Mouse (Mus musculus) large intestine, adult 2 months (tissue): ENCODE measurements around the gene 2410004B18Rik. TPM values are rescaled to one million over a fixed set of nuclear protein-coding genes. Genes with fewer than 3 reads are reported as not detected.
"Not testable (repeated sequence)": the region's sequence is repeated elsewhere in the genome, so short reads cannot be mapped to it uniquely, and the experiment has no call there.

ENCODE experiments used
- DNase-seq: peaks from one replicate; pipeline ENCODE4 v3.0.0-alpha.2; 2012; ENCODE audit warnings: low read depth, low spot score
- WGBS: fragments of 180-500 bp; shearing (Covaris S2); methylation state at CpG from one replicate; pipeline ENCODE4 v1.1.7; 2018; 5-methylcytosine and 5-hydroxymethylcytosine counted together
- polyA plus RNA-seq: library from polyadenylated mRNA; depleted of rRNA; stranded (reverse); fragments of >200 nt; gene quantifications from 2 replicates; pipeline ENCODE4 v1.2.3, GENCODE M21; 2012; rRNA removed

2410004B18Rik gene
- 10.9 and 14.2 TPM in 2 replicates for polyA plus RNA-seq

DNA sequence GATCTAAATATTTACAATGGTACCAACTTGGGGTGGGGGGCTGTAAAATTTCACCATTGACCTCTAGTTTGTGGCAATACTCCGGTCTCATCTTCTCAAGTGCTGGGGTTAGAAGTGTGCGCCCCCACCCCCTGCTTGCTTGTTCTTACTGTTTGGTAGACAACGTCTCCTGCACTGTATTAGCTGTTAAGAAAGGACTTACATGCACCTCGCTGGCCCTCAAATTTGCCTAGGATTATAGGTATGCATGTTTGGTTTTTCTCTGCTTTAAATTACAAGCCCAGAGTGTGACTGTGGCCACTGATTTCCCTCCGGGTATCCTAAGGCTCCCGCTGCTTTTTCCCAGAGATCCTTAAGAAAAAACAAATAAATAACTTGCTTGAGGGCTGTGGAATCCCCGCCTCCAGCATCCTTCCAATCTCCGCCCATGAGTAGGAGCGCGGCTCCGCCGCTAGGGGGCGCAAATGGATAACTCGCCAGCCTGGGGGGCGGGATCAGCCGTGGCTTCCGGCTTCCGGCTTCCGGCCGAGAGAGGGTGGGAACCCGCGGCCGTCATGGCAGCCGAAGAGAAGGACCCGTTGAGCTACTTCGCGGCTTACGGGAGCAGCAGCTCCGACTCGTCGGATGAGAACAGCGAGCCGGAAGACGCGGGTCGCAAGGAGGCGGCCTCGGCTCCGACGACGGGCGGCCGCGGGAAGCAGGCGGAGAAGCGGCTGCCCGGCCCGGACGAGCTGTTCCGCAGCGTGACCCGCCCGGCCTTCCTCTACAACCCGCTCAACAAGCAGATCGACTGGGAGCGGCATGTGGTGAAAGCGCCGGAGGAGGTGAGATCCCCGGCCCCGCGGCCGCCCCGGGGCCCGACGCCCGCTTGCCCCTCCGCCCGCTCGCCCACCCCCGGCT lies at the start of gene 2410004B18Rik:
TSS of gene 2410004B18Rik (plus strand) at position 510 of the 900 bp plus-strand sequence.
- DNase-seq: no peak
- 1% methylated on average over 70 of the region's 70 CpGs for WGBS

DNA sequence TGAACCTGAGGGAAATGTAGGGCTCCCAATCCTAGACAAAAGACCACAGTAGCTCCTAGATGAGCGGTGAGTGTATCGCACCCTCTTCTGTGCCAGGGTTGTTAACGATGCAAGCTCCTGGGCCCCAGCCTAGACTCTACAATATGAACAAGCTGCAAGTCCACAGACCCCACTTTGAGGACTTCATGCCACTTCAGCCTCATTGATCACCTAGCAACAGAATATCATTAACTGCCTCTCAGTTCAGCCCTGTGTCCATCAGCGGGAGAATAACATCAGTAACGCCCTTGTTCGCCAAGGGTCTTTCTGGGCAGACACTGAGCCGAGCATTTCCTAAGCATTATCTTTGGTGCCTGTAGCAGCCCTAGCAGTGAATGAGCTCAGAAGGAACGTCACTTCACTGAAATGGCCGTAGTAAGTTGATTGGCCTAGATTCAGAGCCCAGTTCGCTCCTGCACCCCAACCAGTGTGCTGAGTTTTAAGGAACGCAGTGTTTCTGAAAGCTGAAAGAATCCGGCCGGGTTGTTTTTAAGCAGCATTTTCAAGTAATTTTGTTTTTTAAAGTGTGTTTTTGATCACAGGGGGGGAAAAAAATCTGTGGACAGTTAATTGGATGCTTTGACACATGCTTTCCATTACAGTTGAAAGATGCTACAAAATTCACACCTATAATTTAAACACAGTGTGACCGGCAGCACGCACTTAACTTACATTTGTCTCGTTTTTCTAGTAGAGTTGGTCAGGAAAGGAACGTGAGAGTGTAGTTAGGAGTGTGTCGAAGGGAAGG lies 47.3 kb upstream of the 2410004B18Rik start:
- 93% methylated on average over 18 of the region's 18 CpGs for WGBS
- DNase-seq: no peak

DNA sequence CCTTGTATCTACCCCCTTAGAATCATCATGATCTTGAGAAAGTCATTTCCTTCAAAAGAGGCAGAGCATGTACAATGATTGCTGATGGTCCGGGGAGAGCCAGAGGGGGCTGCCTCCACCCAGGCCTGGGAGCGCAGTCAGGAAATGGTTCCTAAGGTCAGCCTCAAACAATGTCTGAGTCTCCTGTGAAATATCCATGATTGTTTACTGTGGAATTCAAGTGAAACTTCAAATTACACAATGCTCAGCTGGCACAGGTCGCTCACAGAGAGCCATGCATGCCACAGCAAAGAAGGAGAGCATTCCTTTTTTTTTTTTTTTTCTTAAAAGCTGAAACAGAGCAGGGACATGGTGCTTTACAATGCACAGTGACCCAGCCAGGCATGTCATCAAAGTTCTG lies 45.4 kb upstream of the 2410004B18Rik start:
- 75% methylated on average over 3 of the region's 3 CpGs for WGBS
- no peak for DNase-seq

DNA sequence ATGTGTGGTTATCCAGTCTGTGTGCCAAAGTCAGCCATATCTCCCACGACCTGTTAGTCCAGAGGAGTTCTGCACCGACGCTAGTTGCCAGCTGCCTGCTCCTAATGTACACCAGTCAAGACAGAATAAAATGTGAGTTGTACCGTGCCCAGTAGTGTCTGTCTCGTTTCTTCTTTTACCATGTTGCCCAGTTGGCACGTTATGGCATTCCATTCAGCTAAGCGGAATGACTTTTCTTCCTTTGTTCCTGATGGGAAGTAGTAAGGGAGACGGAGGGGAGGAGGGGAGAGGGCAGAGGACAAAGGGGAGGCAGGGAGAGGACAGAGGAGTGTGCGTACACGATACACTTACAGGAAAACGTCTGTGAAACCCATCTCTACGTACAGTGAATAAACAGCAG lies 43.7 kb upstream of the 2410004B18Rik start:
- DNase-seq: no peak
- 81% methylated on average over 12 of the region's 12 CpGs for WGBS

DNA sequence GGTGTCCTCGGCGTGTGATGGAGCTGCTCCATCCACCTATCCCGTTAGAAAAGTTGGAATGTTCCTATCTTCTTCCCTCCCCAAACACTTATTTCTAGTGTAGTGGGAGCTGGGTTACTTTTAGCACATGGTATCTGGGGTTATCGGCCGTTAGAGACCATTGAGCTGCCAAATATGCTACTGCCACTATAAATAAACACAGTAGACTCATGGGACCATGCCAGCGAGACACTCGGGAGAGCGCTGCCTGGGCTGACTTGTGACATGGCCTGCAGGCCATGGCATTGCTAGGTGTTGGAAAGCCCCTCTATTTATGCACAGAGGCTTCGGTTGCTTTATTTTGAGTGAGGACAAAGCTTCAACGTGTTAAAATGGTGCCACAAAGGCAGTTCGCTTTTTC lies 40.1 kb upstream of the 2410004B18Rik start:
- no peak for DNase-seq

DNA sequence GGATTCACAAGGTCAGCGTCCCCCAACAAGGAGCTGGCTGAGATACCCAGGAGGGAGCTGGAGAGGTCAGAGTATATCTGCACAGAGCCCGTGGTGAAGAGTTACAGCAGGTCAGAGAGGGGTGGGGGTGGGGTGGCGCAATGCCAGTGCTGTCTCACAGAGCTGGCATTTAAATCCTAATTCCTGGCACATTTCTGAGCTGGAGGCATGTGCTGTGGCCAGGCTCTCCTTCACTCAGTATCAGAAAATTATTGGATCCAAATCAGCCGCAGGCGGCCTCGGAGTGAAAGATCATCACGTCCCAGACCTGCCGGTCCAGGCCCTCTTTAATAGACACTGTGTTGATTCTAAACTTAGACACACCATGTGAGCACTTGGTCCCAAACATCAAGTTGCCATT lies 38.0 kb upstream of the 2410004B18Rik start:
- DNase-seq: no peak
- WGBS: 75% methylated on average over 8 of the region's 8 CpGs

More for the DNA sequence above, 40.1 kb upstream of the 2410004B18Rik start:
- 85% methylated on average over 11 of the region's 11 CpGs for WGBS

DNA sequence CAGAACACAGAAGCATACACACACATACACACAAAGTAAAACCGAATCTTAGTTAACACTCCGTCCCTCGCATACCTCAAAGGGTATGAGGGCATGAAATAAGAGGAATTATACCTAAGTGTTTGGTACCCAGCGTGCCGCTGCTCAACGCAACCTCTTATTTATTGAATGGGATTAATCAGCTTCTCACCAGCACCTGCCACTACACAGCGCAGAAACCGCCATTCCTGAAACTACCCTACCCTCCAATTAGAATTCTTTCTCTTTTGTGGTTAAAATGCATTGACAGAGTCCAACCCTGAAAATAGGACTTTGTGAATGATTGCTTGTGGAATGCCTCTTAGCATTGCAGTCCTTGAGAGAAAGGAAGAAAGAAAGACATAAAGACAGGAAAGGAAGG lies 34.3 kb upstream of the 2410004B18Rik start:
- WGBS: 89% methylated on average over 8 of the region's 8 CpGs

DNA sequence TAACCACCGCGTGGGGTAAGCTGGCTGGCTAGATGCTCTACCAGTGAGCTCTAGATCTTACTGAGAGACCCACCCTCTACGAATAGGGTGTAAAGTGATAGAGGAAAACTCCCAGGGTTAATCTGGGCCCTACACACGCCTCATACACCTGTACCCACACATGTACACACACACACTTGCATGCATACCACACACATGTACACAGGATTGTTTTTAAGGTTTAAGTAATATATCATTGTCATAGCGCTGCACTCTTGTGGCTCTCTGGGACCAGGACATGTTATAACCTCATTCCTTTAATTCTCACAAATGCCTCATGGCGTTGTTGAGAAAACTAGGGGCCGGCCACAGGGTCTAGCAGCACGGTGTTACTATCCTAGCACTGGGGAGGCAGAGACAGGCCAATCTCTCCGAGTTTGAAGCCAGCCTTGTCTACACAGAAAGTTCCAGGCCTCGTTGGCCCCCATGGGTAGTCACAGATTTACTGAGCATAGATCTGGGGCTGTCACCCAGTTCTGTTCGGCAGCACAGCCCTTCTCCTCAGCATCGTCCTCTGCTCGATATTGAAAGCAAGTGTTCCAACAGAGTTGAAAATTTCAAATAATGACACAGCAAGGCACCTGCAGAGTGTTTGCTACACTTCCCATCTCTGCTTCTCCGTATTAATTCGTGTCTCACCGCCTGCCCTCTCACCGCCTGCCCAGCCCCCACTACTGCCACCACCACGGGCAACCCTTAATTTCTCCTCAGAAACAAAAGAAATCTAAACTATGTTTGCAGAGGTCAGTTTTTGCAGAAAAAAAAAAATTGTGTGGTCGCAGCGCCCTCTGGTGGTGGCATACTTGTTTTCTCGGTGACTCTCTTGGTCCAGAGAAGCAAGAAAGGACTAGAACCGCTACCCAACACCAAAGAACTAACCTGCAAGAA lies 32.7 kb upstream of the 2410004B18Rik start:
- no peak for DNase-seq
- WGBS: 48% methylated on average over 22 of the region's 22 CpGs

More for the DNA sequence above, 34.3 kb upstream of the 2410004B18Rik start:
- no peak for DNase-seq

DNA sequence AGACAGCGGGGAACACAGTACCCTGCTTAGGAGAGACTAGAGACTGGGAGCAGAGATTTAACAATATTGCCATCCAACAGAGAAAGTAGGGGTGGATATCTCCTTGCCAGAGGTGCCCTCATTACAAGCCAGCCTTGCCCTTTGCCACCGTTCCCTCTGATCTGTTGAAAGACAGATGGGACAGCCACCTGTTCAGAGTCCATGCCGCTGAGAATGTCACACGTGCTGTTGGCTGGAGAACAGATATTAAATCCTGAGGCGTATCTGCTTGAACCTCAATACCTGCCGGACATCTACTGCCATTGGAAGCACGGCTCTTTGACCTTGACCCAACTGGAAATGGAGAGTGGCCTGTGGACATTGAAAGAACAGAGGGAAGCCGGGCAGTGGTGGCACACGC lies 31.2 kb upstream of the 2410004B18Rik start:
- WGBS: 73% methylated on average over 9 of the region's 9 CpGs

DNA sequence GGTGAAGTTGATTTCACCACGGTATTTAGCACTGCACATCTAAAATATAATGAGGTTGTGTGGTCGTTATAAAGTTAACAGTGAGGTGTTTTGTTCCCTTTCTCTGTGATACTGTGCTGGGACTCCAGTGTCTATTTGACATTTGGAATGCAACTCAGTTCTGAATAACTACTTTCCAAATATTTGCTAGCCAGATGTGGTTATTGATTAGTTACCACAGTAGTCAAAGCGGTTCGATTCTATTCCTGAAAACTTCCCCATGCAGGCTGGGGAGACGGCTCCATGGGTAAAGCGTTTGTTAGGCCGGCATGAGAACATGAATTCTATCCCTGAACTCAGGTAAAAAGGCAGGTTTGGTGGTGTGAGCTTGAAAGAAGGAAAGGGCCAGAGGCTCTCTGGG lies 25.3 kb upstream of the 2410004B18Rik start:
- DNase-seq: no peak
- WGBS: 85% methylated on average over 7 of the region's 7 CpGs

More for the DNA sequence above, 31.2 kb upstream of the 2410004B18Rik start:
- DNase-seq: no peak

DNA sequence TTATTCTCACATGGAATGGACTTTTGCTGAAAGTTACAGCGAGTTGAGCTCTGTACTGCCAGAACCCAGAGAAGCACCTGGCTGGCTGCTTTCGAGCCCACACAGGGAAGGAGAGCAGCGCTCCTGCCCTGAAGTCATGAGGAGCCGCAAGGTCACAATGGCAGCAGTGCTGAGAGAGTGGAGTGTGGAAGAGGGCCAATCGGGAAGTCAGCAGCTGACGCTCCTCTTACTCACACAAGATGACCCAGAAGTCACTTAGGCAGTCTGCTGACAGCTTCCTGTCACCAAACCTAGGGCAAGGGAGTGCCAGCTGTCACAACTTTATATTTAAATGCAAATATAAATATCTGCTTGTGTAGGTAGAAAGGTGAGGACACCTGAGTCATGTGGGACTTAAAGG lies 24.6 kb upstream of the 2410004B18Rik start:
- 55% methylated on average over 6 of the region's 6 CpGs for WGBS
- no peak for DNase-seq

DNA sequence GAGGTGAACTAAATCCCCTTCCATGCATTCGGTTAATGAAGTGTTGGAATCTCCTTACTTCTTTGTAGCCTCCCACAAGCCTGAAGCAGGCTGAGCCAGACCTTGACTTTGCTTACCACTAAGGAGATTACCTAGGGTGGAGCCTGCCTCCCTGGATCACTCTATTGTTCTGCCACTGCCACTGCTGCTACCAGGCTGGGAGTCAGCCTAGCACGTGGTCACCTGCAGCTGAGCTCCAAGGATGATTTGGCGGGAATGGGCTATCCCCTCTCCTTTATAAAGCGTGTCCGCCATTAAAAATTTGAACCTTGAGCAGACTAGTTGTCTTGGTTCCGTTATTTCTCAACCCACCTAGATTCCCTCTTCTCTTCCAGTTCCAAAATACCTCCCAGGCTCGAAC lies 23.9 kb upstream of the 2410004B18Rik start:
- DNase-seq: not testable (repeated sequence)
- 69% methylated on average over 7 of the region's 7 CpGs for WGBS

DNA sequence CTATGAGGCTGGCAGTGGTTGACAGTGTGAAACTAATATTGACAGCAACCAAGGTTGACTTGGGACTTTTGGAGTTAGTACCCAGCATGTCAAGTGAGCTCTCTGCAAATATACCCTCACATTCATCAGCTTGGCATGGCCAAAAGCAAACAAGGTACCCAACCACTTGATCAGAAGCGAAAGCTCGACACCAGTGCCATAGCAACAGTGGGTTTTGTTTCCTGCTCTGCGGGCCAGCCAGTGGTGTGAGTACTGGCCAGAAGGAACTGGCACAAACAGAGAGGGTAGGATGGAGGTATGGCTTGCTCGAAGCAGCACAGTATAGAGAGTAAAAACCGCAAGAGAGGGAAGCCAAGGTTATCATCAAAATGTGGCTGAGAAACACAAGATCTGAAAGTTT lies 21.4 kb upstream of the 2410004B18Rik start:
- 79% methylated on average over 5 of the region's 5 CpGs for WGBS
- DNase-seq: no peak

DNA sequence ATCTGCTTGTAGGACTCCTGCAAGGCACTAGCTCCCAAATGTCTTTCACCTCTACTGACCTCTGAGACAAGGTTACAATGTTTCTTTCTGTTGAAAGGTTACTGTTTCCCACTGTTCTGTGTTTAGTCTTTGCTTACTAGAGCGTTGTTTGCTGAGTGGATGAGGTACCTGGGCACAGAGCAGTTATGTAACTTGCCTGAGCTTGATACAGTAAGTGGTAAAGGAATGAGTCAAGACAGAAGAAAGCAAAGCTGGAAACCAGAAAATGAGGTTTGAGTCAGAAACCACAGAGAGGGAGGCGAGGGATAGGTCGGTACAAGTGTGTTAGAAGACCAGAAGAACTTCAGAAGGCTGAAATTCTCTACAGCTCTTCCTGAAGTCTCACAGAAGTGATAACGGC lies 21.0 kb upstream of the 2410004B18Rik start:
- 84% methylated on average over 4 of the region's 4 CpGs for WGBS
- no peak for DNase-seq

DNA sequence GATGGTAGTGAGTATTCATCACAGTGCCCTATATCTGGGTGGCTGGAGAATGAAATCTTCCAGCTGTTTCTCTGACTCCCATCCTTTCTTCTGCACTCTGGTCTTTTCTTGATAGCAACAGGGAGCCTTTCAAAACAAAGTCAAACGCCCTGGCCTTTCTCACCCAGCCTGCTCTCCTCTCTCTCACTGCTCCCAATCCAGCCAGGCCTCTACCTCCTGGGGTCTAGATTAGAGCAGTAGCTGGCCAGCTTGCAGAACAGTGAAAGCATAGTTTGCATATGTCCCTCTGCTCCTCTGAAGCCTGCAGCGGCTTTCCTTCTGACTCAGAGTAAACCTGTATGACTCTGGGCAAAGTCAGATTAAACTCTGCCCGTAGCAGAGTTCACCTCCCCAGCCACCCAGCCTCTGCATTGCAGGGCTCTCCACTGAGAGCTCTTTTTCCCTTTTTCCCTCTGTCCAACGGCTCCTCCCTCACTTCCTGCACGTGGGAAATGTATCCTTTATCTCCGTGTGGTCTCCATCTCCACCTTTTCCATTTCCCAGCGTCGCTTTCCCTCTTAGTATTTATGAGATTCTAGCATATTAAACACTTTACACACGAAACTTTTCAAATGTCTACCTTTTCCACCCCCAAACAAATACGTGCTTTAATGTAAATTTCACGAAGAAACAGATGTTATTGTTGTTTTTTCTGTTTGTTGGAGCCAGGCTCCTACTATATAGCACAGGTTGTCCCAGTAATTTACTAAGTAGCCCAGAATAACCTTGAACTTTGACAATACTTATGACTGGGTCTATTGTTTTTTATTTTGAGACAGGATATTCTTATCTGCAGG lies 15.6 kb upstream of the 2410004B18Rik start, which contains the start of gene Bcl10:
TSS of gene Bcl10 (plus strand) at position 786 of the 836 bp plus-strand sequence.
- DNase-seq: no peak
- 47% methylated on average over 11 of the region's 11 CpGs for WGBS

DNA sequence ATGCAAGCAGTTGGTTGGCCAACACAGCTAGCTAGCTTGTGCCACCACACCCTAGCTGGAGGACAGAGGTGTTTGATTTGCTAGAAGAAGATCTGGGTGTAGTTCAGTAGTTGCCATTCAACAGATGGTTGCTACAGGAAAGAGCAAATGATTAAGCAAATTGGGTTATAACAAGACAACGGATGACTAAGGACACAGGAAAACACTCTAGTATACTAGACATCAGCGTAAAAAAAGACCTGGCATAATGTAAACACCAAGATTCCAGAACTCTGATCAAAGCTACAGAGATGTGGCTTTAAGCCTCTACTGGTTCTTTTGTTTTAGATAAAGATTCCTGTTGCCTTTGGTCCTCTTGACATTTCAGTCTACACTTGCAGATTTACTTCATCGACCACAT lies 14.8 kb upstream of the 2410004B18Rik start:
- DNase-seq: no peak
- 27% methylated on average over 3 of the region's 3 CpGs for WGBS

DNA sequence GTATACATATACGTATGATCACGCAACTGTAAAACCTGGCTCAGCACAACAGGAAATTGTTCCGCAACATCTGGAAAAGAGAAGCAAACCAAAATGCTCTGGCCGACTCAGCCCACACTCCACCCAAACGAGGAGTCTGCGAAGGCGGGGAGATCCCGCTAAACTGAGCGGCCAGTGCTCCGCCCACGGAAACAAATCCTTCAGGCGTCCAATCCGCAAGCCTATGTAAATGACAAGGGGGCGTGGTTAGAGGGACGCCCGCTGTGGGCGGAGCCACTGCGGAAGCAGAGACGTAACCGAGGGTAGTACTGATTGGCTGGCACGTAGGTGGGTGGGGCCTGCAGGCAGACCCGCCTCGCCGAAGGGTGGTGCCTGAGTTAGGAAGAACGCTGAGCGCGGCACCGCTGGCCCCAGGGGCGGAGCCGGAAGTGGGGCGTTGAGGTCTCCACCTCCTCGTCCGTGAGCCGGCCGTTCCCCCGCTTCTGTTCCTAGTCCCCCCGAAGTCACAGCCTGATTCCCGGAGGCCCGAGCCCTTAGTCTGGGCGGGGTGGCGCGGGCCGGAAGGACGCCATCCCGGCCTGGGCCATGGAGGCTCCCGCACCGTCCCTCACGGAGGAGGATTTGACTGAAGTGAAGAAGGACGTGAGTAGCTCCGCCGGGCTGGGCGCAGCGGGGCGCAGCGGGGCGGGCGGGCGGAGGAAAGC lies 13.8 kb upstream of the 2410004B18Rik start:
- DNase-seq: peak; percentile 95
- WGBS: under 1% methylated on average over 58 of the region's 58 CpGs
